Mouse (Mus musculus): Measurements from ENCODE around the gene Med19. TPM values are rescaled to one million over a fixed set of nuclear protein-coding genes. Genes with fewer than 3 reads are reported as not detected.
A peak's percentile ranks its signal among the peaks of the same experiment; 100 is the strongest.

The Med19 gene
- polyA plus RNA-seq, 1 experiment from 2014 or later = 28.8 TPM

- Histone ChIP-seq H3K27ac (ENCODE audit: poor library complexity, severe bottlenecking) (no peak overlapping the region), H3K27me3 (replicated peaks) (no peaks in the 10 kb centered on the region), H3K4me2 (no peak overlapping the region), H3K4me3 (no peak overlapping the region), H3K4me1 (replicated peaks) (0 out of 2 replicates have a peak, but pooled peaks cover 3% of the 10 kb centered on the region), H3K9ac (no peak overlapping the region), H3K36me3 (peaks cover 44% of the 10 kb centered on the region), H3K9me3 (replicated peaks) (no peaks in the 10 kb centered on the region)
- ATAC-seq (ENCODE audit: insufficient number of reproducible peaks, low FRiP score) = no peak
- 74% methylated on average over 5 of the region's 5 CpGs for WGBS
Observed at GRCm38 (mm10) chr2:84704329-84704728, 26.1 kb downstream of the Med19 start.

- Histone ChIP-seq H3K4me3 (no peak overlapping the region), H3K4me1 (replicated peaks) (0 out of 2 replicates have a peak, but pooled peaks cover 3% of the 10 kb centered on the region), H3K27ac (ENCODE audit: poor library complexity, severe bottlenecking) (no peak overlapping the region), H3K9me3 (replicated peaks) (no peaks in the 10 kb centered on the region), H3K27me3 (replicated peaks) (no peaks in the 10 kb centered on the region), H3K4me2 (no peak overlapping the region), H3K36me3 (peaks cover 49% of the 10 kb centered on the region), H3K9ac (no peak overlapping the region)
- 84% methylated on average over 1 of the region's 1 CpGs for WGBS
- ATAC-seq (ENCODE audit: insufficient number of reproducible peaks, low FRiP score) = no peak
Observed at GRCm38 (mm10) chr2:84705295-84705694, 27.1 kb downstream of the Med19 start.

- H3K4me1 ChIP-seq (replicated peaks) = peaks cover 7% of the 10 kb centered on the region
- peaks cover 50% of the 10 kb centered on the region for H3K36me3 ChIP-seq
- H3K4me3 ChIP-seq = no peak overlapping the region
- H3K27me3 ChIP-seq (replicated peaks) = no peaks in the 10 kb centered on the region
- ATAC-seq (ENCODE audit: insufficient number of reproducible peaks, low FRiP score) = no peak
- no peak overlapping the region for H3K27ac ChIP-seq (ENCODE audit: poor library complexity, severe bottlenecking)
- no peaks in the 10 kb centered on the region for H3K9me3 ChIP-seq (replicated peaks)
- WGBS = 65% methylated on average over 1 of the region's 1 CpGs
- H3K9ac ChIP-seq = no peak overlapping the region
- H3K4me2 ChIP-seq = no peak overlapping the region
Observed at GRCm38 (mm10) chr2:84707523-84707922, 29.3 kb downstream of the Med19 start.

GRCm38 (mm10) chr2:84711898-84712297 is 33.7 kb downstream of the Med19 start:
- H3K4me1 ChIP-seq (replicated peaks) = peaks cover 15% of the 10 kb centered on the region
- no peak overlapping the region for H3K9ac ChIP-seq
- no peak overlapping the region for H3K4me2 ChIP-seq
- H3K27ac ChIP-seq (ENCODE audit: poor library complexity, severe bottlenecking) = no peak overlapping the region
- H3K9me3 ChIP-seq (replicated peaks) = no peaks in the 10 kb centered on the region
- whole genome bisulfite sequencing = 87% methylated on average over 2 of the region's 2 CpGs
- ATAC-seq (ENCODE audit: insufficient number of reproducible peaks, low FRiP score) = no peak
- H3K4me3 ChIP-seq = no peak overlapping the region
- peaks cover 37% of the 10 kb centered on the region for H3K36me3 ChIP-seq
- H3K27me3 ChIP-seq (replicated peaks) = no peaks in the 10 kb centered on the region

- Histone ChIP-seq H3K9me3 (replicated peaks) (no peaks in the 10 kb centered on the region), H3K4me1 (replicated peaks) (peaks cover 23% of the 10 kb centered on the region), H3K27me3 (replicated peaks) (no peaks in the 10 kb centered on the region), H3K4me3 (peak overlapping the region; percentile 76), H3K9ac (peak overlapping the region; percentile 94), H3K4me2 (peak overlapping the region; percentile 92), H3K36me3 (peaks cover 14% of the 10 kb centered on the region), H3K27ac (ENCODE audit: poor library complexity, severe bottlenecking) (peak overlapping the region; percentile 96)
- WGBS = under 1% methylated on average over 24 of the region's 26 CpGs
- ATAC-seq (ENCODE audit: insufficient number of reproducible peaks, low FRiP score) = no peak
Observed at GRCm38 (mm10) chr2:84714422-84714810, 36.2 kb downstream of the Med19 start.

GRCm38 (mm10) chr2:84714811-84715561 is 36.8 kb downstream of the Med19 start, which contains the start of gene Zdhhc5:
TSS of gene Zdhhc5 (minus strand) at chr2:84715180.
- under 1% methylated on average over 99 of the region's 107 CpGs for WGBS
- peak within 1 kb of the TSS; percentile 94 for H3K9ac ChIP-seq

GRCm38 (mm10) chr2:84715562-84716361 is 37.6 kb downstream of the Med19 start:
- peak; percentile 93 for ATAC-seq (ENCODE audit: insufficient number of reproducible peaks, low FRiP score)
- WGBS = under 1% methylated on average over 33 of the region's 33 CpGs
- Histone ChIP-seq H3K36me3 (peaks cover 2% of the 10 kb centered on the region), H3K4me2 (peak overlapping the region; percentile 92), H3K27ac (ENCODE audit: poor library complexity, severe bottlenecking) (peak overlapping the region; percentile 96), H3K4me1 (replicated peaks) (peaks cover 23% of the 10 kb centered on the region), H3K9me3 (replicated peaks) (no peaks in the 10 kb centered on the region), H3K27me3 (replicated peaks) (no peaks in the 10 kb centered on the region), H3K9ac (peak overlapping the region; percentile 94), H3K4me3 (peak overlapping the region; percentile 76)

More at GRCm38 (mm10) chr2:84714811-84715561, 36.8 kb downstream of the Med19 start, which contains the start of gene Zdhhc5:
- no peaks in the 10 kb centered on the region for H3K9me3 ChIP-seq (replicated peaks)
- peak; percentile 93 for ATAC-seq (ENCODE audit: insufficient number of reproducible peaks, low FRiP score)
- H3K4me1 ChIP-seq (replicated peaks) = peaks cover 23% of the 10 kb centered on the region
- H3K4me2 ChIP-seq = peak within 1 kb of the TSS; percentile 92
- no peaks in the 10 kb centered on the region for H3K27me3 ChIP-seq (replicated peaks)
- H3K27ac ChIP-seq (ENCODE audit: poor library complexity, severe bottlenecking) = peak within 1 kb of the TSS; percentile 96
- H3K36me3 ChIP-seq = peaks cover 10% of the 10 kb centered on the region
- H3K4me3 ChIP-seq = peak within 1 kb of the TSS; percentile 76

GRCm38 (mm10) chr2:84716423-84717355 is 38.5 kb downstream of the Med19 start:
- no peaks in the 10 kb centered on the region for H3K27me3 ChIP-seq (replicated peaks)
- 22% methylated on average over 9 of the region's 9 CpGs for WGBS
- H3K9me3 ChIP-seq (replicated peaks) = no peaks in the 10 kb centered on the region
- H3K4me3 ChIP-seq = peak overlapping the region; percentile 76
- peaks cover 23% of the 10 kb centered on the region for H3K4me1 ChIP-seq (replicated peaks)
- peak overlapping the region; percentile 74 for H3K9ac ChIP-seq
- H3K27ac ChIP-seq (ENCODE audit: poor library complexity, severe bottlenecking) = peak overlapping the region; percentile 96
- ATAC-seq (ENCODE audit: insufficient number of reproducible peaks, low FRiP score) = no peak
- H3K36me3 ChIP-seq = peaks cover 8% of the 10 kb centered on the region
- H3K4me2 ChIP-seq = peak overlapping the region; percentile 92

- Histone ChIP-seq H3K9ac (no peak overlapping the region), H3K36me3 (peaks cover 11% of the 10 kb centered on the region), H3K9me3 (replicated peaks) (no peaks in the 10 kb centered on the region), H3K27me3 (replicated peaks) (no peaks in the 10 kb centered on the region), H3K4me1 (replicated peaks) (peaks cover 21% of the 10 kb centered on the region), H3K4me2 (no peak overlapping the region), H3K27ac (ENCODE audit: poor library complexity, severe bottlenecking) (no peak overlapping the region), H3K4me3 (no peak overlapping the region)
- ATAC-seq (ENCODE audit: insufficient number of reproducible peaks, low FRiP score) = no peak
- WGBS = 85% methylated on average over 4 of the region's 4 CpGs
Observed at GRCm38 (mm10) chr2:84717357-84717756, 39.2 kb downstream of the Med19 start.

GRCm38 (mm10) chr2:84720718-84721117 is 42.5 kb downstream of the Med19 start:
- H3K36me3 ChIP-seq = peaks cover 32% of the 10 kb centered on the region
- no peaks in the 10 kb centered on the region for H3K9me3 ChIP-seq (replicated peaks)
- no peak for ATAC-seq (ENCODE audit: insufficient number of reproducible peaks, low FRiP score)
- no peak overlapping the region for H3K9ac ChIP-seq
- H3K27ac ChIP-seq (ENCODE audit: poor library complexity, severe bottlenecking) = no peak overlapping the region
- 88% methylated on average over 2 of the region's 2 CpGs for WGBS
- peaks cover 18% of the 10 kb centered on the region for H3K4me1 ChIP-seq (replicated peaks)
- no peak overlapping the region for H3K4me2 ChIP-seq
- no peaks in the 10 kb centered on the region for H3K27me3 ChIP-seq (replicated peaks)
- H3K4me3 ChIP-seq = no peak overlapping the region
